Mouse (Mus musculus): ENCODE data around the gene Mbd5. TPM values are rescaled to one million over a fixed set of nuclear protein-coding genes. Genes with fewer than 3 reads are reported as not detected.

The Mbd5 gene
- total and polyA plus RNA-seq, 3 experiments = 0.92 to 45.8 (median 15.2) TPM

DNA sequence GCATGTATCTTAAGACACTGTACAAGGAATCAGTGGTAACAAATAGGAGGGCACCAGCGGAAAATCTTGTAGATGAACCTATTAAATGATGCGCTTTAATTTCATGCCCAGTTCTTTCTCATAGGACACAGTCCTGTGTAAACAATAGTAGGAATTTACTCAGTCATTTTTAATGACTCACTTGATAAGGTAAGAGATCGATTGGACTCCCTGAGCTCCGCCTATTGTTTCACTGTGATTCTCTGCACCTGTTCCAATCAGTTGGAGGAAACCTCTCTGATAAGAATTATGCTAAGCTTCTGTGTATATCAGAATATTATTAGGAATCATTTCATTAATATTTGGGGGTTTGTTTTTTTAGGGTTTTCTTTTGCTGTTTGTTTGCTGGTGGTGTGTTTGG, 100.7 kb downstream of the Mbd5 start:
- ATAC-seq (ENCODE audit: extremely low read depth, insufficient number of reproducible peaks, low FRiP score, poor library complexity, severe bottlenecking) (no peak), DNase-seq (ENCODE audit: low spot score) (no peak)
- Histone ChIP-seq H3K4me1 (ENCODE audit: insufficient read depth, low read depth, low read length) (no peaks in the 10 kb centered on the region), H3K4me3 (ENCODE audit: low read depth, low read length) (no peak overlapping the region), H3K36me3 (replicated peaks) (peaks cover 2% of the 10 kb centered on the region), H3K9me3 (replicated peaks) (no peaks in the 10 kb centered on the region), H3K27me3 (ENCODE audit: insufficient read depth, low read length) (no peaks in the 10 kb centered on the region)
- TF ChIP-seq GATA2 (IDR thresholded peaks at IDR 0.05; ENCODE audit: borderline replicate concordance, low read depth, low read length) (no peak), TAL1 (conservative IDR thresholded peaks at IDR 0.05; ENCODE audit: low read depth, low read length) (no peak), POLR2AphosphoS5 (IDR thresholded peaks at IDR 0.05; ENCODE audit: insufficient replicate concordance, low read depth, low read length) (no peak), CTCF (IDR thresholded peaks at IDR 0.05; ENCODE audit: low read depth, low read length) (no peak), GATA1 (IDR thresholded peaks at IDR 0.05; ENCODE audit: borderline replicate concordance, low read length) (no peak)

DNA sequence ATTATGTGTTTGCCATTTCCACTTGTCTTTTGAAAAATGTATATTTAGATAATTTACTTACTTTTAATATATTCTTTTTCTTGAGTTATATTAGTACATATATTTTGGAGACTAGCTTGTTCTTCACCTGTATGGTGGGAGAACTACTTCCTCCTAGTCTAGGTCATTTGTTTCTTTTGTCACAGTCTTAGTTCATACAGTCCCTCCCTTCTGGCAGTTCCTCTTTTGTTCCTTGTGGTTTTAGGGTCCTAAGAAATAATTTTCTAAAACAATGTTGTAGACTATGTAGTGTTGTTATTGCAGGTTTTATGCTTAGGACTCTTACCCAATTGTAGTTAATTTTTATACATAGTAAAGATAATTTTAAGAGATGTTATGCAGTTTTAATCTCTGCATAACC, 118.6 kb downstream of the Mbd5 start:
- ATAC-seq (ENCODE audit: extremely low read depth, insufficient number of reproducible peaks, low FRiP score, poor library complexity, severe bottlenecking) (peak; percentile 40; the same call in 1 of the 2 replicates), DNase-seq (ENCODE audit: low spot score) (peak; percentile 2)
- H3K9me3 ChIP-seq (replicated peaks) = no peaks in the 10 kb centered on the region
- TF ChIP-seq GATA1 (IDR thresholded peaks at IDR 0.05; ENCODE audit: borderline replicate concordance, low read length) (no peak), GATA2 (IDR thresholded peaks at IDR 0.05; ENCODE audit: borderline replicate concordance, low read depth, low read length) (no peak), CTCF (IDR thresholded peaks at IDR 0.05; ENCODE audit: low read depth, low read length) (no peak), POLR2AphosphoS5 (IDR thresholded peaks at IDR 0.05; ENCODE audit: insufficient replicate concordance, low read depth, low read length) (no peak), TAL1 (conservative IDR thresholded peaks at IDR 0.05; ENCODE audit: low read depth, low read length) (no peak)
- H3K27me3 ChIP-seq (ENCODE audit: insufficient read depth, low read length) = no peaks in the 10 kb centered on the region
- no peak overlapping the region for H3K4me3 ChIP-seq (ENCODE audit: low read depth, low read length)
- H3K4me1 ChIP-seq (ENCODE audit: insufficient read depth, low read depth, low read length) = peaks cover 3% of the 10 kb centered on the region
- no peaks in the 10 kb centered on the region for H3K36me3 ChIP-seq (replicated peaks)

- no peak for TF ChIP-seq GATA1 (IDR thresholded peaks at IDR 0.05; ENCODE audit: borderline replicate concordance, low read length)
- no peak for TF ChIP-seq CTCF (IDR thresholded peaks at IDR 0.05; ENCODE audit: low read depth, low read length)
- TF ChIP-seq TAL1 (conservative IDR thresholded peaks at IDR 0.05; ENCODE audit: low read depth, low read length) = no peak
- no peak for TF ChIP-seq POLR2AphosphoS5 (IDR thresholded peaks at IDR 0.05; ENCODE audit: insufficient replicate concordance, low read depth, low read length)
- TF ChIP-seq GATA2 (IDR thresholded peaks at IDR 0.05; ENCODE audit: borderline replicate concordance, low read depth, low read length) = no peak
- H3K4me3 ChIP-seq (ENCODE audit: low read depth, low read length) = no peak overlapping the region
- no peak for ATAC-seq (ENCODE audit: extremely low read depth, insufficient number of reproducible peaks, low FRiP score, poor library complexity, severe bottlenecking)
Observed at GRCm38 (mm10) chr2:49084966-49085365, 135.7 kb downstream of the Mbd5 start.

GRCm38 (mm10) chr2:49090771-49091170, 141.5 kb downstream of the Mbd5 start:
- TF ChIP-seq TAL1 (conservative IDR thresholded peaks at IDR 0.05; ENCODE audit: low read depth, low read length) (no peak), GATA2 (IDR thresholded peaks at IDR 0.05; ENCODE audit: borderline replicate concordance, low read depth, low read length) (no peak), GATA1 (IDR thresholded peaks at IDR 0.05; ENCODE audit: borderline replicate concordance, low read length) (no peak), CTCF (IDR thresholded peaks at IDR 0.05; ENCODE audit: low read depth, low read length) (no peak), POLR2AphosphoS5 (IDR thresholded peaks at IDR 0.05; ENCODE audit: insufficient replicate concordance, low read depth, low read length) (no peak)
- 0 out of 2 replicates have a peak, but pooled peaks cover 2% of the 10 kb centered on the region for H3K4me1 ChIP-seq (ENCODE audit: insufficient read depth, low read depth, low read length)
- DNase-seq (ENCODE audit: low spot score) = no peak
- H3K27me3 ChIP-seq (ENCODE audit: insufficient read depth, low read length) = no peaks in the 10 kb centered on the region
- no peak for ATAC-seq (ENCODE audit: extremely low read depth, insufficient number of reproducible peaks, low FRiP score, poor library complexity, severe bottlenecking)
- no peaks in the 10 kb centered on the region for H3K9me3 ChIP-seq (replicated peaks)
- peaks cover 7% of the 10 kb centered on the region for H3K36me3 ChIP-seq (replicated peaks)
- H3K4me3 ChIP-seq (ENCODE audit: low read depth, low read length) = no peak overlapping the region

More at GRCm38 (mm10) chr2:49084966-49085365, 135.7 kb downstream of the Mbd5 start:
- Histone ChIP-seq H3K27me3 (ENCODE audit: insufficient read depth, low read length) (no peaks in the 10 kb centered on the region), H3K36me3 (replicated peaks) (peaks cover 4% of the 10 kb centered on the region), H3K4me1 (ENCODE audit: insufficient read depth, low read depth, low read length) (0 out of 2 replicates have a peak, but pooled peaks cover under 1% of the 10 kb centered on the region), H3K9me3 (replicated peaks) (no peaks in the 10 kb centered on the region)
- DNase-seq (ENCODE audit: low spot score) = no peak

- no peaks in the 10 kb centered on the region for H3K4me1 ChIP-seq (ENCODE audit: insufficient read depth, low read depth, low read length)
- H3K27me3 ChIP-seq (ENCODE audit: insufficient read depth, low read length) = no peaks in the 10 kb centered on the region
- peaks cover 11% of the 10 kb centered on the region for H3K36me3 ChIP-seq (replicated peaks)
- H3K4me3 ChIP-seq (ENCODE audit: low read depth, low read length) = no peak overlapping the region
- no peaks in the 10 kb centered on the region for H3K9me3 ChIP-seq (replicated peaks)
- ATAC-seq (ENCODE audit: extremely low read depth, insufficient number of reproducible peaks, low FRiP score, poor library complexity, severe bottlenecking) = no peak
- no peak for TF ChIP-seq GATA1 (IDR thresholded peaks at IDR 0.05; ENCODE audit: borderline replicate concordance, low read length)
- no peak for DNase-seq (ENCODE audit: low spot score)
Observed at GRCm38 (mm10) chr2:49096765-49097164, 147.5 kb downstream of the Mbd5 start.

- TF ChIP-seq POLR2AphosphoS5 (IDR thresholded peaks at IDR 0.05; ENCODE audit: insufficient replicate concordance, low read depth, low read length) = no peak
- no peak for TF ChIP-seq TAL1 (conservative IDR thresholded peaks at IDR 0.05; ENCODE audit: low read depth, low read length)
- no peak for TF ChIP-seq GATA1 (IDR thresholded peaks at IDR 0.05; ENCODE audit: borderline replicate concordance, low read length)
- no peak for TF ChIP-seq GATA2 (IDR thresholded peaks at IDR 0.05; ENCODE audit: borderline replicate concordance, low read depth, low read length)
- TF ChIP-seq CTCF (IDR thresholded peaks at IDR 0.05; ENCODE audit: low read depth, low read length) = no peak
- no peak for ATAC-seq (ENCODE audit: extremely low read depth, insufficient number of reproducible peaks, low FRiP score, poor library complexity, severe bottlenecking)
- Histone ChIP-seq H3K36me3 (replicated peaks) (peaks cover 5% of the 10 kb centered on the region), H3K27me3 (ENCODE audit: insufficient read depth, low read length) (no peaks in the 10 kb centered on the region), H3K4me1 (ENCODE audit: insufficient read depth, low read depth, low read length) (no peaks in the 10 kb centered on the region), H3K9me3 (replicated peaks) (no peaks in the 10 kb centered on the region), H3K4me3 (ENCODE audit: low read depth, low read length) (no peak overlapping the region)
- DNase-seq (ENCODE audit: low spot score) = no peak
Observed at GRCm38 (mm10) chr2:49108906-49109305, 159.6 kb downstream of the Mbd5 start.

All from G1E (cell line).